Mouse (Mus musculus) lung, embryonic 14.5 days (tissue): Measurements from ENCODE around the gene Prl6a1. TPM values are rescaled to one million over a fixed set of nuclear protein-coding genes. Genes with fewer than 3 reads are reported as not detected.

Experiments used
- ATAC-seq: fragments of 200-750 bp; cut with Nextera tagmentation; 2 replicates; pipeline ENCODE4 v1.8.0; 2017; ENCODE audit warnings: mild to moderate bottlenecking, moderate TSS enrichment, moderate library complexity; ENCODE audit not compliant: insufficient read depth
- DNase-seq: peaks from one replicate; pipeline ENCODE4 v3.0.0-alpha.2; 2015
- H3K27ac ChIP-seq: fragments of 300-500 bp; sonication (generic); 2 replicates; pipeline ENCODE4 v1.5.1; 2014; ENCODE audit warnings: low read depth, mild to moderate bottlenecking, moderate library complexity
- H3K27me3 ChIP-seq: fragments of 300-500 bp; sonication (generic); 2 replicates; pipeline ENCODE4 v1.6.1; 2014; ENCODE audit warnings: low read length, control low read depth; ENCODE audit not compliant: insufficient read depth
- H3K36me3 ChIP-seq: fragments of 300-500 bp; sonication (generic); 2 replicates; pipeline ENCODE4 v1.6.1; 2014; ENCODE audit warnings: control low read depth; ENCODE audit not compliant: insufficient read depth
- H3K4me1 ChIP-seq: fragments of 300-500 bp; sonication (generic); 2 replicates; pipeline ENCODE4 v1.6.1; 2014; ENCODE audit warnings: antibody characterized with exemption, control low read depth; ENCODE audit not compliant: insufficient read depth
- H3K4me2 ChIP-seq: fragments of 300-500 bp; sonication (generic); 2 replicates; pipeline ENCODE4 v1.6.1; 2014; ENCODE audit warnings: mild to moderate bottlenecking
- H3K4me3 ChIP-seq: fragments of 300-500 bp; sonication (generic); 2 replicates; pipeline ENCODE4 v1.5.1; 2014; ENCODE audit warnings: low read depth, low read length
- H3K9ac ChIP-seq: fragments of 300-500 bp; sonication (generic); 2 replicates; pipeline ENCODE4 v1.6.1; 2014
- H3K9me3 ChIP-seq: fragments of 300-500 bp; sonication (generic); 2 replicates; pipeline ENCODE4 v1.6.1; 2016; ENCODE audit warnings: low read depth, low read length, control low read depth
- CTCF ChIP-seq: IDR thresholded peaks from 2 replicates; pipeline ENCODE4 v1.5.1; 2016; ENCODE audit warnings: antibody characterized with exemption, low read depth
- WGBS: fragments of 180-500 bp; shearing (Covaris S2); extraction: QIAGEN DNeasy Blood & Tissue Kit; methylation state at CpG from one replicate; pipeline ENCODE4 v1.1.7; 2014; 5-methylcytosine and 5-hydroxymethylcytosine counted together
- polyA plus RNA-seq: library from polyadenylated mRNA; unstranded; fragments of >200 nt; fragmentation: Nextera tagmentation; extraction: Ambion mirVana; gene quantifications from 2 replicates; pipeline ENCODE4 v1.2.1, GENCODE M21; 2014

Gene Prl6a1
- not detected in 2 replicates for polyA plus RNA-seq

DNA sequence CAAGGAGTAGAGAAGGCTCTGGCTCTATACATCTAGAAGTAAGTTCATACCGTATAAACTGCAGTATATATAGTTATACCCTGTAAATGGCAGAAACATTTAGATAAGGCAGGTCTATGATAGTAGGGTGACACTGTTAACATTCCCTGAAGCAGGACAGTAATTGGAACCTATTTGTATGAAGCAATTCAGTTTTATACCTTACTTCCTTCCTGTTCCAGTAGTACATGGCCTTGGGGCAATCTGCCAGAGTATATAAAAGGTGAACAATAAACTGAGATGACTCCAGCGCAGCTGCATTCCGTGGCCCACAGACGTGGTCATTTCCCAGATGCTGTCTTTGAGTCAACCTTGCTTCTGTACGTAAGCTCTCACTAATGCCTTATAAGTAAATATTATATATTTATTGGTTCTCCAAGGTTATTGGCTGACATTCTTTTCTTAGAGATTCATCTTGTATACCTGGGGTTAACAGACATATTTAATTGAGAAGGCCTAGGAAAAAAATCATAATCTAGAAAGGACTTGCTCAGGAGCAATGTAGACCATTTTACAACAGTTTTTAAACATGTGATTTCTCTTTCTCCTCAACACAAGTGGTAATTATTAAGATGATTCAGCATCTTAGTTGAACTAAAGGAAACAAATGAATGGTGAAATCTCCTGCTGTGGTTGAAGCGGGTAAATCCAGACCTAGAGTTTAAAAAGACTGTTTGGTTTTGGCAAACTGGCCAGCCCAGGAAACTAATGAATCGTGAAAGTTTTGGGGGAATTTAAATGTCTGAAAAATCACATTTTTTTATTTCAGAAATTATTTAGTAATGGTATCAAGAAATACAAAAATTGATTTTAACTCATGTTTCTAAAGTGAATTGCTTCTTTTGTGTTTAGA is at the start of gene Prl6a1:
Gene Prl6a1 (plus strand): TSS at position 294 of the 892 bp plus-strand sequence.
- Histone ChIP-seq H3K9ac (no peak within 1 kb of the TSS), H3K36me3 (no peaks in the 10 kb centered on the region), H3K4me1 (no peaks in the 10 kb centered on the region), H3K27ac (no peak within 1 kb of the TSS), H3K9me3 (no peaks in the 10 kb centered on the region), H3K4me3 (no peak within 1 kb of the TSS), H3K27me3 (no peaks in the 10 kb centered on the region), H3K4me2 (no peak within 1 kb of the TSS)
- 66% methylated on average over 7 of the region's 7 CpGs for WGBS
- ATAC-seq (no peak), DNase-seq (peak; percentile 8)
- no peak for TF ChIP-seq CTCF

DNA sequence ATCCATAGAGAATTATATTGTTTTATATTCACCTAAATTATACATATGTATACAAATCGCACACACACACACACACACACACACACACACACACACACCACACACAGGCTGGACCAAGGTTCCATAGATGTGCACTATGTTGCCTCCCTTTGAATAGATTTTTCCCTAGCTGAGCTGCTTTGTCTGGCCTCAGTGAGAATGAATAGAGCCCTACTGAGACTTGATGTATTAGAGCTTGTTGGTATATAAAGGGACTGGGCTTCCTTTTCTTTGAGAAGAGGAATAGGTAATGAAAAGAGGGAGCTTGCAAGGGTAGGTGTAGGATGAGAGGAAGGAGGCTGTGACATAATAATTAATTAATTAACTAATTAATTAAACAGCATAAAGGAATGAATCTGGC is 22.6 kb downstream of the Prl6a1 start:
- no peak for TF ChIP-seq CTCF
- no peak overlapping the region for H3K27ac ChIP-seq
- 83% methylated on average over 1 of the region's 1 CpGs for WGBS
- no peak overlapping the region for H3K4me3 ChIP-seq
- no peaks in the 10 kb centered on the region for H3K9me3 ChIP-seq
- ATAC-seq (no peak), DNase-seq (no peak)
- H3K36me3 ChIP-seq, result no peaks in the 10 kb centered on the region
- no peaks in the 10 kb centered on the region for H3K27me3 ChIP-seq
- H3K9ac ChIP-seq, result no peak overlapping the region
- H3K4me2 ChIP-seq, result no peak overlapping the region
- no peaks in the 10 kb centered on the region for H3K4me1 ChIP-seq

DNA sequence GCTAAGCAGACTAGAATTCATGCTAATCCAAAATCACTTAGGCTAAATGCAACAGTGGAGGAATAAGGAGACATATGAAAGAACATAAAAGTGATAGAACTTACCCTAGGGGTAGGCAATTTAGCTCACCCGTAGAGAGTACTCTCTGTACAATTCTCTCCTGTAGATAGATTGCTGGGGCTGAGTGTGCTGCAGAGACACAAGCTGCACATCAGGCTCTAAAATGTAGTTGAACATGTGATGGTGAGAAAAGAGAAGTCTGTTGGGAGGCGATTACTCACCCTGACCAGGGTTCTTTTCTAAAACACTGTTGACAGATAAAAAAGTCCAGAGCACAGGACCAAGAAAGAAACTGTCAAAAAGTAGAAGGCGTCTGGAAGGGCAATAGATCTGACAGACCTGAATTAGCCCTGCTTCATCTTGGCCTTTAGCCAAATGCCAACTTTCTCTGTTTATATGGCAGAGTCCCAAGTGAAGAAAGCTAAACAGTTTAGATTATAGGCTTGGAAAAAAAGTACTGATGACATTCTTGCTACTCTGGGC is 30.4 kb downstream of the Prl6a1 start:
- ATAC-seq, result peak; percentile 58; the same call in 1 of the 2 replicates
- no peak for TF ChIP-seq CTCF
- peak; percentile 61 for DNase-seq
- Histone ChIP-seq H3K9ac (no peak overlapping the region), H3K4me1 (no peaks in the 10 kb centered on the region; the same call in 1 of the 2 replicates), H3K4me3 (no peak overlapping the region), H3K36me3 (no peaks in the 10 kb centered on the region), H3K27ac (no peak overlapping the region), H3K4me2 (no peak overlapping the region), H3K27me3 (no peaks in the 10 kb centered on the region), H3K9me3 (no peaks in the 10 kb centered on the region)
- 27% methylated on average over 3 of the region's 3 CpGs for WGBS

DNA sequence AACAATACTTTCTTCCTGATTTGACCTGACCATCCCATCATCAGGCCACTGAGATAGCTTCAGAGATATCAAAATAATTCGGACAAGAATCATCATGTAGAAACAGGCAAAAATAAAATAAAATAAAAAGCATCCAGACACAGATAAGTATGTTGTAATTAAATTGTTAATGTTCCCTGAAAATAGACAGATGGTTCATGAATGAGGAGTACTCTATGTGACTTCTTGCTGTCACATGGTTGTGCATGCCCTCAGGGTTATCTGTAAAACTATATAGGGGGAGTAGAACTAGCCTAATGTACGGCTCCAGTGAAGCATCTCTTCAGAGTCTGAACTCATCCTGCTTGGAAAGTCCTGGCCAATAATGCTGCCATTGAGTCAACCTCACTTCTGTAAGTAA is 32.9 kb downstream of the Prl6a1 start, which contains the start of gene Prl8a2:
Gene Prl8a2 (plus strand): TSS at position 301 of the 400 bp plus-strand sequence.
- ATAC-seq (no peak), DNase-seq (no peak)
- H3K27me3 ChIP-seq, result no peaks in the 10 kb centered on the region
- no peak within 1 kb of the TSS for H3K4me3 ChIP-seq
- no peak within 1 kb of the TSS for H3K27ac ChIP-seq
- H3K36me3 ChIP-seq, result no peaks in the 10 kb centered on the region
- H3K4me1 ChIP-seq, result no peaks in the 10 kb centered on the region; the same call in 1 of the 2 replicates
- TF ChIP-seq CTCF, result no peak
- H3K4me2 ChIP-seq, result no peak within 1 kb of the TSS
- H3K9ac ChIP-seq, result no peak within 1 kb of the TSS
- 64% methylated on average over 2 of the region's 2 CpGs for WGBS
- no peaks in the 10 kb centered on the region for H3K9me3 ChIP-seq

Other genes starting within 250 kb of the Prl6a1 start
- not detected in 2 replicates for gene Prl3d1, start 218.4 kb upstream of the Prl6a1 start, polyA plus RNA-seq
- gene Prl3d2, start 190.9 kb upstream of the Prl6a1 start, polyA plus RNA-seq, result not detected in 2 replicates
- gene Prl3d3, start 155.8 kb upstream of the Prl6a1 start, polyA plus RNA-seq, result not detected in 2 replicates
- gene Prl3c1, start 116.0 kb upstream of the Prl6a1 start, polyA plus RNA-seq, result not detected in 2 replicates
- gene Prl3b1, start 70.8 kb upstream of the Prl6a1 start, polyA plus RNA-seq, result not detected in 2 replicates
- not detected in 2 replicates for gene Prl3a1, start 53.2 kb upstream of the Prl6a1 start, polyA plus RNA-seq
- not detected in 2 replicates for gene Prl8a2, start 33.0 kb downstream of the Prl6a1 start, polyA plus RNA-seq
- not detected in 2 replicates for gene Prl2b1, start 78.2 kb downstream of the Prl6a1 start, polyA plus RNA-seq
- not detected in 2 replicates for gene Prl8a6, start 126.1 kb downstream of the Prl6a1 start, polyA plus RNA-seq
- gene Prl8a8, start 200.6 kb downstream of the Prl6a1 start, polyA plus RNA-seq, result not detected in 2 replicates